Mouse (Mus musculus) liver, embryonic 14.5 days (tissue): ENCODE measurements around the gene Sidt2. TPM values are rescaled to one million over a fixed set of nuclear protein-coding genes. Genes with fewer than 3 reads are reported as not detected.

Experiments used
- ATAC-seq: fragments of 200-750 bp; cut with Nextera tagmentation; 2 replicates; pipeline ENCODE4 v1.8.0; 2017; ENCODE audit warnings: moderate number of reproducible peaks, mild to moderate bottlenecking, moderate library complexity; ENCODE audit not compliant: insufficient read depth
- DNase-seq, 3 experiments: peaks; one replicate each; pipeline ENCODE4 v3.0.0-alpha.2; 2012 to 2013; ENCODE audit warnings: low read depth in 3 of 3, low spot score in 3 of 3
- H3K27ac ChIP-seq: fragments of 300-500 bp; sonication (generic); 2 replicates; pipeline ENCODE4 v1.5.1; 2014; ENCODE audit warnings: moderate library complexity, mild to moderate bottlenecking, control low read depth, inconsistent platforms
- H3K27me3 ChIP-seq: fragments of 300-500 bp; sonication (generic); 2 replicates; pipeline ENCODE4 v1.6.1; 2014; ENCODE audit warnings: mild to moderate bottlenecking, low read length, moderate library complexity; ENCODE audit not compliant: control insufficient read depth, insufficient read depth
- H3K36me3 ChIP-seq: fragments of 300-500 bp; sonication (generic); replicated peaks from 2 replicates; pipeline ENCODE4 v1.6.1; 2014; ENCODE audit warnings: low read depth; ENCODE audit not compliant: control insufficient read depth, insufficient read depth
- H3K4me1 ChIP-seq, 2 experiments: fragments of 200-500 bp in 1 of 2; fragments of 300-500 bp in 1 of 2; sonication (generic) in 1 of 2; replicated peaks; 2 replicates each; pipeline ENCODE4 v1.6.1; 2012 to 2014; ENCODE audit warnings: antibody characterized with exemption in 1 of 2, inconsistent platforms in 1 of 2, low read length in 1 of 2; ENCODE audit not compliant: control insufficient read depth in 2 of 2, insufficient read depth in 2 of 2
- H3K4me2 ChIP-seq: fragments of 300-500 bp; sonication (generic); 2 replicates; pipeline ENCODE4 v1.6.1; 2014; ENCODE audit warnings: low read depth, mild to moderate bottlenecking, control low read depth, moderate library complexity
- H3K4me3 ChIP-seq, 2 experiments: fragments of 200-500 bp in 1 of 2; fragments of 300-500 bp in 1 of 2; sonication (generic) in 1 of 2; 2 replicates each; pipeline ENCODE4 v1.5.1; 2012 to 2014; ENCODE audit warnings: low read depth in 2 of 2, low read length in 2 of 2, mild to moderate bottlenecking in 2 of 2, control low read depth in 1 of 2, inconsistent platforms in 1 of 2, moderate library complexity in 1 of 2; ENCODE audit not compliant: insufficient read depth in 1 of 2
- H3K9ac ChIP-seq: fragments of 300-500 bp; sonication (generic); replicated peaks from 2 replicates; pipeline ENCODE4 v1.6.1; 2014; ENCODE audit warnings: mild to moderate bottlenecking, control low read depth, moderate library complexity
- H3K9me3 ChIP-seq: fragments of 300-500 bp; sonication (generic); 2 replicates; pipeline ENCODE4 v1.6.1; 2016; ENCODE audit warnings: low read length, mixed read lengths; ENCODE audit not compliant: control insufficient read depth
- CTCF ChIP-seq: IDR thresholded peaks from 2 replicates; pipeline ENCODE4 v1.5.1; 2016; ENCODE audit warnings: antibody characterized with exemption, low read depth, control low read depth
- EP300 ChIP-seq: IDR thresholded peaks from 2 replicates; pipeline ENCODE4 v1.6.1; 2016; ENCODE audit warnings: antibody characterized with exemption, low read depth
- WGBS: fragments of 180-500 bp; shearing (Covaris S2); extraction: QIAGEN DNeasy Blood & Tissue Kit; methylation state at CpG from one replicate; pipeline ENCODE4 v1.1.7; 2014; ENCODE audit not compliant: insufficient replicate concordance; 5-methylcytosine and 5-hydroxymethylcytosine counted together
- polyA plus RNA-seq, 2 experiments: library from polyadenylated mRNA; depleted of rRNA in 1 of 2; stranded (reverse) in 1 of 2; unstranded in 1 of 2; fragments of >200 nt; fragmentation: Nextera tagmentation in 1 of 2; extraction: Ambion mirVana in 1 of 2; gene quantifications; 2 replicates each; pipeline versions ENCODE4 v1.2.1 to v1.2.3; 2012 to 2014

The Sidt2 gene
- polyA plus RNA-seq (2012; rRNA removed): 20.4 and 26.8 TPM in 2 replicates
- polyA plus RNA-seq (2014; fragmentation: Nextera tagmentation; extraction: Ambion mirVana): 11.6 and 16.5 TPM in 2 replicates

- Histone ChIP-seq H3K9me3 (no peaks in the 10 kb centered on the region), H3K27ac (peak within 1 kb of the TSS; percentile 81), H3K36me3 (peaks cover 16% of the 10 kb centered on the region; the same call in 1 of the 2 replicates), H3K27me3 (no peaks in the 10 kb centered on the region), H3K9ac (peak within 1 kb of the TSS; percentile 94), H3K4me3 (peak within 1 kb of the TSS; percentile 86 to 88), H3K4me2 (peak within 1 kb of the TSS; percentile 93), H3K4me1 (peaks cover 3 to 16% of the 10 kb centered on the region in 2 experiments; a peak in 3 of 4 replicates)
- TF ChIP-seq CTCF (no peak), EP300 (no peak)
- peak; percentile 94 for ATAC-seq
- peak; percentile 67 to 75 (median 73) for DNase-seq
- 2% methylated on average over 46 of the region's 48 CpGs for WGBS
Measured at GRCm38 (mm10) chr9:45955107-45955963, at the start of gene Sidt2. Gene Sidt2, minus strand, starts transcription at chr9:45955258.

DNA sequence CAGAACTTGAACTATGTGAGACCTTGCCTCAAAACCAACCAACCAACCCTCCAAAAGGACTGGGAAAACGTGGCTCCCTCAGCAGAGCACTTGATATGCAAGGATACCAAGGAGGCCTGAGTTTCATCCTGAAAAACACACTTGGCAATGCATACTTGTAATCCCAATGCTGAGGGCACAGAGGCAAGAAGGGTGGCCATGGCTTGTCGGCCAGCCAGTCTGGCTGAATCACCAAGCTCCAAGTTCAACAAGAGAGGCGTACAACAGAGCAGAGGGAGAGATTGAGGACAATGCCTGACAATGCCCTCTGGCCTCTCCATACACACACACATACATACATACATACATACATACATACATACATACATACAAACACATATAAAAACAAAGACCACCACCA is 49.5 kb upstream of the Sidt2 start:
- no peak overlapping the region for H3K9ac ChIP-seq
- no peak for ATAC-seq
- TF ChIP-seq CTCF: no peak
- no peaks in the 10 kb centered on the region for H3K27me3 ChIP-seq
- DNase-seq: no peak
- H3K4me1 ChIP-seq: peaks cover 0 to 6% of the 10 kb centered on the region in 2 experiments; a peak in 1 of 4 replicates
- no peaks in the 10 kb centered on the region for H3K9me3 ChIP-seq
- no peaks in the 10 kb centered on the region for H3K36me3 ChIP-seq
- no peak overlapping the region for H3K4me3 ChIP-seq
- no peak overlapping the region for H3K4me2 ChIP-seq
- 54% methylated on average over 3 of the region's 3 CpGs for WGBS
- no peak overlapping the region for H3K27ac ChIP-seq

- 13% methylated on average over 7 of the region's 7 CpGs for WGBS
- H3K27ac ChIP-seq: no peak overlapping the region
- H3K9me3 ChIP-seq: no peaks in the 10 kb centered on the region
- H3K4me3 ChIP-seq: no peak overlapping the region
- no peaks in the 10 kb centered on the region for H3K36me3 ChIP-seq
- ATAC-seq (no peak), DNase-seq (no peak)
- H3K27me3 ChIP-seq: no peaks in the 10 kb centered on the region
- H3K4me2 ChIP-seq: no peak overlapping the region
- H3K9ac ChIP-seq: no peak overlapping the region
- peaks cover 0 to 2% of the 10 kb centered on the region in 2 experiments; a peak in 1 of 4 replicates for H3K4me1 ChIP-seq
- TF ChIP-seq CTCF (peak; percentile 86), EP300 (no peak)
Measured at GRCm38 (mm10) chr9:46003729-46004128, 48.7 kb upstream of the Sidt2 start.

DNA sequence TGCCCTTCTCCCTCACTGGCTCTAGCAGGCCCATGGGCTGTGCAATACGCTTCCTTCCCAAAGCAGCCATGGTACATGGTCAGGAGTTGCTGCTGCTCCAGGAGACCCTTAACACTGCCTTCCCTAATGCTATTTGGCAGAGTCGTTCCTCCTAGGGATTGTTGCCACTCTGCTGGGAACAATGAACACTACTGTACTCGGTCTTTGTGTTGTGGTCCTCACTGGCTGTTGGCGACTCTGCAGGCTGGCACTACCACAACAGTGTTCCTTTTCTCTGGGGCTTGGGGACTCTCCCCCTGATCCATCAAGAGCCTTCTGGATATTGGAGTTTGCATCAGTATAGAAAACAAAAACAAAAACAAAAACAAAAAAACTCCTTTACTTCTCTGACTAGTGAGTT is 44.0 kb upstream of the Sidt2 start:
- H3K9ac ChIP-seq: no peak overlapping the region
- H3K4me2 ChIP-seq: no peak overlapping the region
- no peaks in the 10 kb centered on the region for H3K36me3 ChIP-seq
- H3K27me3 ChIP-seq: no peaks in the 10 kb centered on the region
- H3K27ac ChIP-seq: no peak overlapping the region
- 60% methylated on average over 4 of the region's 4 CpGs for WGBS
- DNase-seq (no peak), ATAC-seq (no peak)
- TF ChIP-seq CTCF: no peak
- TF ChIP-seq EP300: no peak
- no peak overlapping the region for H3K4me3 ChIP-seq
- H3K9me3 ChIP-seq: no peaks in the 10 kb centered on the region
- H3K4me1 ChIP-seq: peaks cover 0 to 2% of the 10 kb centered on the region in 2 experiments; a peak in 1 of 4 replicates

DNA sequence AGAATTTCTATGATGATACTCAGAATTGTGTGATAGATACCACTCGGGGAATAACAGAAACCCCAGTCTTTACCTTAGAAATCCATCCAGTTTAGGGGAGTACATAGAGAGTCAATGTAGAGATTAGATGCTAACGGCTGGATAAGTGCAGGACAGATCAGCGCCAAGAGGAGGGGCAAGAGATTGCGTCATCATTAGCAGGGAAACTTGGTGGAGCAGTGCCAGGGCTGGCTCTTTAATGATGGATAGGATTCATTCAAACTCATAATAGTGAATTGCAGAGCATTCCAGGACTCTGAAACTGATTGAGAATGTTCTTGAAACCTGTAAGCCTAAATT is 30.1 kb upstream of the Sidt2 start:
- H3K9ac ChIP-seq: peak overlapping the region; percentile 97
- ATAC-seq: peak; percentile 38; the same call in 1 of the 2 replicates
- WGBS: 2% methylated on average over 4 of the region's 4 CpGs
- peak overlapping the region; percentile 81 to 82 for H3K4me3 ChIP-seq
- H3K4me1 ChIP-seq: peaks cover 10 to 13% of the 10 kb centered on the region in 2 experiments
- H3K36me3 ChIP-seq: no peaks in the 10 kb centered on the region; the same call in 1 of the 2 replicates
- H3K4me2 ChIP-seq: peak overlapping the region; percentile 92
- no peaks in the 10 kb centered on the region for H3K27me3 ChIP-seq
- peak in 2 of 3 experiments; percentile 26 to 39 for DNase-seq
- TF ChIP-seq EP300 (no peak), CTCF (no peak)
- peak overlapping the region; percentile 71 for H3K27ac ChIP-seq
- H3K9me3 ChIP-seq: no peaks in the 10 kb centered on the region
